Mouse (Mus musculus): ENCODE results near the gene Arhgap18. TPM values are rescaled to one million over a fixed set of nuclear protein-coding genes. Genes with fewer than 3 reads are reported as not detected.

Arhgap18 gene
- total RNA-seq, 2 experiments from 2014 or later, result 4.5 to 4.9 TPM

GRCm38 (mm10) chr10:26776443-26776842, 23.2 kb downstream of the Arhgap18 start:
- DNase-seq, result no peak

GRCm38 (mm10) chr10:26780581-26780980, 27.4 kb downstream of the Arhgap18 start:
- DNase-seq, result no peak

- DNase-seq, result no peak
Measured at GRCm38 (mm10) chr10:26789680-26790079, 36.5 kb downstream of the Arhgap18 start.

GRCm38 (mm10) chr10:26791810-26792209, 38.6 kb downstream of the Arhgap18 start:
- no peak for DNase-seq

GRCm38 (mm10) chr10:26793013-26793412, 39.8 kb downstream of the Arhgap18 start:
- no peak for DNase-seq

GRCm38 (mm10) chr10:26796432-26797286, 43.4 kb downstream of the Arhgap18 start:
- no peak for DNase-seq

- DNase-seq, result no peak
Measured at GRCm38 (mm10) chr10:26797287-26797672, 44.1 kb downstream of the Arhgap18 start.

GRCm38 (mm10) chr10:26798752-26799411, 45.7 kb downstream of the Arhgap18 start:
- DNase-seq, result no peak

GRCm38 (mm10) chr10:26799562-26800051, 46.4 kb downstream of the Arhgap18 start:
- DNase-seq, result peak; percentile 28

GRCm38 (mm10) chr10:26804351-26804983, 51.2 kb downstream of the Arhgap18 start:
- DNase-seq, result no peak

GRCm38 (mm10) chr10:26805007-26805406, 51.8 kb downstream of the Arhgap18 start:
- no peak for DNase-seq

- DNase-seq, result no peak
Measured at GRCm38 (mm10) chr10:26806092-26806491, 52.9 kb downstream of the Arhgap18 start.

- DNase-seq, result no peak
Measured at GRCm38 (mm10) chr10:26810059-26810458, 56.8 kb downstream of the Arhgap18 start.

- no peak for DNase-seq
Measured at GRCm38 (mm10) chr10:26810810-26811209, 57.6 kb downstream of the Arhgap18 start.

GRCm38 (mm10) chr10:26811342-26811741, 58.1 kb downstream of the Arhgap18 start:
- DNase-seq, result no peak

GRCm38 (mm10) chr10:26815646-26816045, 62.4 kb downstream of the Arhgap18 start:
- no peak for DNase-seq

- no peak for DNase-seq
Measured at GRCm38 (mm10) chr10:26820326-26820725, 67.1 kb downstream of the Arhgap18 start.

- DNase-seq, result no peak
Measured at GRCm38 (mm10) chr10:26820936-26821335, 67.7 kb downstream of the Arhgap18 start.

- DNase-seq, result no peak
Measured at GRCm38 (mm10) chr10:26823997-26824396, 70.8 kb downstream of the Arhgap18 start.

- DNase-seq, result no peak
Measured at GRCm38 (mm10) chr10:26825246-26825889, 72.1 kb downstream of the Arhgap18 start.

- DNase-seq, result no peak
Measured at GRCm38 (mm10) chr10:26827315-26827714, 74.1 kb downstream of the Arhgap18 start.

- DNase-seq, result peak; percentile 14
Measured at GRCm38 (mm10) chr10:26828412-26829137, 75.4 kb downstream of the Arhgap18 start.

Data from gastrocnemius, postnatal 25 days (tissue).